Mouse (Mus musculus): Measurements from ENCODE around the gene Tshr. TPM values are rescaled to one million over a fixed set of nuclear protein-coding genes. Genes with fewer than 3 reads are reported as not detected.
A peak's percentile ranks its signal among the peaks of the same experiment; 100 is the strongest.
"Not testable (repeated sequence)": the region's sequence is repeated elsewhere in the genome, so short reads cannot be mapped to it uniquely, and the experiment has no call there.

Tshr gene
- polyA plus RNA-seq, 1 experiment from 2014 or later = 0.39 TPM

- H3K4me2 ChIP-seq (replicated peaks) = no peak overlapping the region
- no peak overlapping the region for H3K4me3 ChIP-seq
- H3K9ac ChIP-seq = no peak overlapping the region
- no peaks in the 10 kb centered on the region for H3K9me3 ChIP-seq
- H3K27me3 ChIP-seq (replicated peaks) = no peaks in the 10 kb centered on the region
- WGBS = 78% methylated on average over 6 of the region's 6 CpGs
- H3K27ac ChIP-seq = no peak overlapping the region
- no peaks in the 10 kb centered on the region for H3K36me3 ChIP-seq
- no peak for ATAC-seq (ENCODE audit: low FRiP score, low read depth)
- peaks cover 5% of the 10 kb centered on the region; the same call in 1 of the 2 replicates for H3K4me1 ChIP-seq
Observed at GRCm38 (mm10) chr12:91513980-91514379, 129.6 kb downstream of the Tshr start.

GRCm38 (mm10) chr12:91517808-91518207 lies 133.4 kb downstream of the Tshr start:
- Histone ChIP-seq H3K4me2 (replicated peaks) (no peak overlapping the region), H3K36me3 (no peaks in the 10 kb centered on the region), H3K4me1 (no peaks in the 10 kb centered on the region), H3K4me3 (no peak overlapping the region), H3K27me3 (replicated peaks) (no peaks in the 10 kb centered on the region), H3K9me3 (0 out of 2 replicates have a peak, but pooled peaks cover 3% of the 10 kb centered on the region), H3K27ac (no peak overlapping the region), H3K9ac (no peak overlapping the region)
- ATAC-seq (ENCODE audit: low FRiP score, low read depth) = no peak
- WGBS = 66% methylated on average over 3 of the region's 3 CpGs

GRCm38 (mm10) chr12:91523626-91524025 lies 139.3 kb downstream of the Tshr start:
- Histone ChIP-seq H3K27me3 (replicated peaks) (no peaks in the 10 kb centered on the region), H3K9ac (no peak overlapping the region), H3K27ac (no peak overlapping the region), H3K4me2 (replicated peaks) (no peak overlapping the region), H3K4me3 (no peak overlapping the region), H3K9me3 (0 out of 2 replicates have a peak, but pooled peaks cover 3% of the 10 kb centered on the region), H3K4me1 (no peaks in the 10 kb centered on the region), H3K36me3 (no peaks in the 10 kb centered on the region)
- 81% methylated on average over 3 of the region's 3 CpGs for WGBS
- ATAC-seq (ENCODE audit: low FRiP score, low read depth) = no peak

GRCm38 (mm10) chr12:91534514-91534913 lies 150.2 kb downstream of the Tshr start:
- WGBS = 91% methylated on average over 6 of the region's 6 CpGs
- H3K4me2 ChIP-seq (replicated peaks) = no peak overlapping the region
- H3K9me3 ChIP-seq = no peaks in the 10 kb centered on the region
- no peak for ATAC-seq (ENCODE audit: low FRiP score, low read depth)
- no peaks in the 10 kb centered on the region for H3K27me3 ChIP-seq (replicated peaks)
- no peak overlapping the region for H3K9ac ChIP-seq
- H3K36me3 ChIP-seq = no peaks in the 10 kb centered on the region
- H3K4me1 ChIP-seq = no peaks in the 10 kb centered on the region
- H3K4me3 ChIP-seq = no peak overlapping the region
- no peak overlapping the region for H3K27ac ChIP-seq

- H3K9ac ChIP-seq = no peak overlapping the region
- H3K4me2 ChIP-seq (replicated peaks) = no peak overlapping the region
- no peaks in the 10 kb centered on the region for H3K36me3 ChIP-seq
- no peak overlapping the region for H3K27ac ChIP-seq
- ATAC-seq (ENCODE audit: low FRiP score, low read depth) = no peak
- H3K9me3 ChIP-seq = no peaks in the 10 kb centered on the region
- H3K4me1 ChIP-seq = no peaks in the 10 kb centered on the region
- H3K4me3 ChIP-seq = no peak overlapping the region
- WGBS = 93% methylated on average over 7 of the region's 7 CpGs
- no peaks in the 10 kb centered on the region for H3K27me3 ChIP-seq (replicated peaks)
Observed at GRCm38 (mm10) chr12:91540202-91540601, 155.8 kb downstream of the Tshr start.

- H3K36me3 ChIP-seq = 0 out of 2 replicates have a peak, but pooled peaks cover 4% of the 10 kb centered on the region
- H3K4me1 ChIP-seq = no peaks in the 10 kb centered on the region; the same call in 1 of the 2 replicates
- H3K27ac ChIP-seq = no peak overlapping the region
- H3K9ac ChIP-seq = no peak overlapping the region
- H3K4me3 ChIP-seq = no peak overlapping the region
- H3K9me3 ChIP-seq = no peaks in the 10 kb centered on the region
- no peaks in the 10 kb centered on the region for H3K27me3 ChIP-seq (replicated peaks)
- WGBS = 76% methylated on average over 9 of the region's 9 CpGs
- ATAC-seq (ENCODE audit: low FRiP score, low read depth) = no peak
- H3K4me2 ChIP-seq (replicated peaks) = no peak overlapping the region
Observed at GRCm38 (mm10) chr12:91549471-91549870, 165.1 kb downstream of the Tshr start.

- Histone ChIP-seq H3K4me3 (no peak overlapping the region), H3K9ac (no peak overlapping the region), H3K36me3 (peaks cover 6% of the 10 kb centered on the region; the same call in 1 of the 2 replicates), H3K4me1 (no peaks in the 10 kb centered on the region; the same call in 1 of the 2 replicates), H3K4me2 (replicated peaks) (no peak overlapping the region), H3K27ac (no peak overlapping the region), H3K9me3 (no peaks in the 10 kb centered on the region), H3K27me3 (replicated peaks) (no peaks in the 10 kb centered on the region)
- ATAC-seq (ENCODE audit: low FRiP score, low read depth) = peak; percentile 88
- WGBS = 58% methylated on average over 19 of the region's 19 CpGs
Observed at GRCm38 (mm10) chr12:91551773-91552526, 167.6 kb downstream of the Tshr start.

GRCm38 (mm10) chr12:91557358-91558005 lies 173.1 kb downstream of the Tshr start:
- not testable (repeated sequence) for H3K27ac ChIP-seq; H3K4me3 ChIP-seq; H3K4me2 ChIP-seq (replicated peaks); H3K9ac ChIP-seq; H3K4me1 ChIP-seq; ATAC-seq (ENCODE audit: low FRiP score, low read depth); H3K27me3 ChIP-seq (replicated peaks); H3K9me3 ChIP-seq
- 88% methylated on average over 8 of the region's 8 CpGs for WGBS
- H3K36me3 ChIP-seq = peaks cover 19% of the 10 kb centered on the region

- H3K27ac ChIP-seq; H3K4me3 ChIP-seq; H3K4me2 ChIP-seq (replicated peaks); H3K9me3 ChIP-seq; H3K4me1 ChIP-seq; H3K9ac ChIP-seq; ATAC-seq (ENCODE audit: low FRiP score, low read depth); H3K27me3 ChIP-seq (replicated peaks): not testable (repeated sequence)
- 74% methylated on average over 4 of the region's 4 CpGs for WGBS
- peaks cover 24% of the 10 kb centered on the region for H3K36me3 ChIP-seq
Observed at GRCm38 (mm10) chr12:91558152-91558551, 173.8 kb downstream of the Tshr start.

GRCm38 (mm10) chr12:91567145-91567544 lies 182.8 kb downstream of the Tshr start:
- no peak overlapping the region for H3K4me2 ChIP-seq (replicated peaks)
- WGBS = 95% methylated on average over 4 of the region's 4 CpGs
- no peak for ATAC-seq (ENCODE audit: low FRiP score, low read depth)
- no peaks in the 10 kb centered on the region for H3K27me3 ChIP-seq (replicated peaks)
- H3K4me3 ChIP-seq = no peak overlapping the region
- no peaks in the 10 kb centered on the region for H3K9me3 ChIP-seq
- H3K9ac ChIP-seq = no peak overlapping the region
- no peak overlapping the region for H3K27ac ChIP-seq
- peaks cover 59% of the 10 kb centered on the region for H3K36me3 ChIP-seq
- no peaks in the 10 kb centered on the region for H3K4me1 ChIP-seq

GRCm38 (mm10) chr12:91569255-91569654 lies 184.9 kb downstream of the Tshr start:
- no peaks in the 10 kb centered on the region for H3K9me3 ChIP-seq
- H3K27ac ChIP-seq = no peak overlapping the region
- H3K9ac ChIP-seq = no peak overlapping the region
- no peak for ATAC-seq (ENCODE audit: low FRiP score, low read depth)
- H3K36me3 ChIP-seq = peaks cover 66% of the 10 kb centered on the region
- 86% methylated on average over 3 of the region's 3 CpGs for WGBS
- no peaks in the 10 kb centered on the region for H3K4me1 ChIP-seq
- H3K4me3 ChIP-seq = no peak overlapping the region
- H3K27me3 ChIP-seq (replicated peaks) = no peaks in the 10 kb centered on the region
- no peak overlapping the region for H3K4me2 ChIP-seq (replicated peaks)

GRCm38 (mm10) chr12:91571708-91572107 lies 187.3 kb downstream of the Tshr start:
- Histone ChIP-seq H3K9ac (no peak overlapping the region), H3K4me2 (replicated peaks) (no peak overlapping the region), H3K27ac (no peak overlapping the region), H3K27me3 (replicated peaks) (no peaks in the 10 kb centered on the region), H3K4me1 (no peaks in the 10 kb centered on the region), H3K36me3 (peaks cover 69% of the 10 kb centered on the region), H3K4me3 (no peak overlapping the region), H3K9me3 (no peaks in the 10 kb centered on the region)
- 93% methylated on average over 2 of the region's 2 CpGs for WGBS
- ATAC-seq (ENCODE audit: low FRiP score, low read depth) = no peak
